Mouse (Mus musculus): Measurements from ENCODE around the gene Slc7a11. TPM values are rescaled to one million over a fixed set of nuclear protein-coding genes. Genes with fewer than 3 reads are reported as not detected.
A peak's percentile ranks its signal among the peaks of the same experiment; 100 is the strongest.

Gene Slc7a11
- polyA plus RNA-seq (2012; rRNA removed), result 0.99 and 1.8 TPM in 2 replicates

GRCm38 (mm10) chr3:50443421-50443916 lies at the start of gene Slc7a11:
Gene Slc7a11 (minus strand): TSS chr3:50443614.
- TF ChIP-seq CTCF (IDR thresholded peaks at IDR 0.05; ENCODE audit: extremely low read depth, insufficient read depth, insufficient read length, insufficient replicate concordance) (no peak), POLR2A (IDR thresholded peaks at IDR 0.05; ENCODE audit: low read depth, low read length) (no peak)
- WGBS, result 2% methylated on average over 11 of the region's 11 CpGs
- Histone ChIP-seq H3K27ac (ENCODE audit: insufficient read depth, low read length) (0 out of 2 replicates have a peak within 1 kb of the TSS, but pooled peaks have one; percentile 28), H3K4me1 (ENCODE audit: control insufficient read depth, insufficient read depth, insufficient read length) (no peaks in the 10 kb centered on the region), H3K4me3 (ENCODE audit: extremely low read depth, insufficient read depth, insufficient read length) (peak within 1 kb of the TSS; percentile 35), H3K36me3 (ENCODE audit: control insufficient read depth, insufficient read depth, low read length) (no peaks in the 10 kb centered on the region), H3K27me3 (ENCODE audit: control insufficient read depth, insufficient read depth, low read length) (no peaks in the 10 kb centered on the region; the same call in 1 of the 2 replicates)
- DNase-seq (ENCODE audit: low read depth in 1 of 2, low spot score in 2 of 2), result no peak

DNA sequence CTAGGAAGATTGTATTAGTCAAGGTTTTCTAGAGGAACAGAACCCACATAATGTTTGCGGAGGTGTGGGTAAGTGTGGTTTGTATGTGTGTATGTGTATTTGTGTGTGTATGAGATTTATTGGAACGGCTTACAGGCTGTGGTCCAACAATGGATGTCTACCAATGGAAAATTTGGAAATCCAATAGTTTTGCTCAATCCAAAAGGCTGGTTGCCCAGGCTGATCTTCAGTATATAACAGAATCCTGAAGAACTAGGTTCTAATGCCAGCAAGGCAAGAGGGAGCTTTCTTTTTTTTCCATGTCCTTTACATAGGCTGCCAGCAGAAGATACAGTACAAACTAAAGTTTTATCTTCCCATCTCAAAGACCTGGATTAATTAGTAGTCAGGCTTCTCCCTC lies 48.3 kb upstream of the Slc7a11 start:
- H3K4me1 ChIP-seq (ENCODE audit: control insufficient read depth, insufficient read depth, insufficient read length), result no peaks in the 10 kb centered on the region
- no peak overlapping the region for H3K4me3 ChIP-seq (ENCODE audit: extremely low read depth, insufficient read depth, insufficient read length)
- DNase-seq (ENCODE audit: low read depth in 1 of 2, low spot score in 2 of 2), result no peak
- H3K27me3 ChIP-seq (ENCODE audit: control insufficient read depth, insufficient read depth, low read length), result no peaks in the 10 kb centered on the region
- TF ChIP-seq POLR2A (IDR thresholded peaks at IDR 0.05; ENCODE audit: low read depth, low read length) (no peak), CTCF (IDR thresholded peaks at IDR 0.05; ENCODE audit: extremely low read depth, insufficient read depth, insufficient read length, insufficient replicate concordance) (no peak)
- no peak overlapping the region for H3K27ac ChIP-seq (ENCODE audit: insufficient read depth, low read length)
- 93% methylated on average over 2 of the region's 2 CpGs for WGBS
- no peaks in the 10 kb centered on the region for H3K36me3 ChIP-seq (ENCODE audit: control insufficient read depth, insufficient read depth, low read length)

DNA sequence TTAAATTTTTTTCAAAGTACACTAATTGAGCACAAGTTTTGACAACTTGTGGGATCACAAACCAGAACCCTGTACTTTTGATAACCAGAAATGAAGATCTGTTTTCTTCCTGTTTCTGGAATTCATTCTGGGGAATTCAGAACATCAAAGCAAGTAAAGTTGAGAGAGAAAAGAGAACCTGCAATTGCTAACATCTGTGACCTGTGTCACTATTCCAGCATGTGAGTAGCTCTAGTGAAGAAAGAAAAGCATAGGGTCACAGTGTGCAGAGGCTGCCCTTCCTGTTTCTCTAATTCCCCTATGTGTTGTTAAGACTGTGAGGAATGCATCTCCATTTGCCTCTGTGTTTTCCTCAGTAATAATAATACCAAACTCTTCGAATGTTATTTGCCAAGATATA lies 40.7 kb upstream of the Slc7a11 start:
- Histone ChIP-seq H3K4me1 (ENCODE audit: control insufficient read depth, insufficient read depth, insufficient read length) (no peaks in the 10 kb centered on the region), H3K27me3 (ENCODE audit: control insufficient read depth, insufficient read depth, low read length) (no peaks in the 10 kb centered on the region), H3K4me3 (ENCODE audit: extremely low read depth, insufficient read depth, insufficient read length) (no peak overlapping the region), H3K36me3 (ENCODE audit: control insufficient read depth, insufficient read depth, low read length) (no peaks in the 10 kb centered on the region), H3K27ac (ENCODE audit: insufficient read depth, low read length) (no peak overlapping the region)
- TF ChIP-seq CTCF (IDR thresholded peaks at IDR 0.05; ENCODE audit: extremely low read depth, insufficient read depth, insufficient read length, insufficient replicate concordance), result no peak
- WGBS, result 87% methylated on average over 1 of the region's 1 CpGs
- DNase-seq (ENCODE audit: low read depth in 1 of 2, low spot score in 2 of 2), result no peak

DNA sequence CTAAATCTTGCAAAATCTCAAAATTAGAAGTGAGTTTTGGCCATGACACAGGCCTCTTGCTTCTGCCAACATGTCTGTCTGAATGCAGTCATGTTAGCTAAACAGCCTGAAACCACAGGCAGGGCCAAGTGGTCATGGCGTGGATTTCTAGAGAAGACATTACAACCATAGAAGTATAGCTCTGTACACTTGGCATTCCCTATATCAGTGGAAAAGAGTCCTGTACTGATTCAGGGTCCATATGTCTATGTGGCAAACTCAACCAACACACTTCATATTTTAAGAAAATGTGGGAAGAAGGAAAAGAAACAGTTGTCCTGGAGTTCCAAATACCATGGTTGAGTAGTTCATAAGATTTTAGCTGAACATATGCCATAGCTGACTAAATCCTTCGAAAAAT lies 18.8 kb upstream of the Slc7a11 start:
- WGBS, result 86% methylated on average over 2 of the region's 2 CpGs
- TF ChIP-seq CTCF (IDR thresholded peaks at IDR 0.05; ENCODE audit: extremely low read depth, insufficient read depth, insufficient read length, insufficient replicate concordance) (no peak), POLR2A (IDR thresholded peaks at IDR 0.05; ENCODE audit: low read depth, low read length) (no peak)

DNA sequence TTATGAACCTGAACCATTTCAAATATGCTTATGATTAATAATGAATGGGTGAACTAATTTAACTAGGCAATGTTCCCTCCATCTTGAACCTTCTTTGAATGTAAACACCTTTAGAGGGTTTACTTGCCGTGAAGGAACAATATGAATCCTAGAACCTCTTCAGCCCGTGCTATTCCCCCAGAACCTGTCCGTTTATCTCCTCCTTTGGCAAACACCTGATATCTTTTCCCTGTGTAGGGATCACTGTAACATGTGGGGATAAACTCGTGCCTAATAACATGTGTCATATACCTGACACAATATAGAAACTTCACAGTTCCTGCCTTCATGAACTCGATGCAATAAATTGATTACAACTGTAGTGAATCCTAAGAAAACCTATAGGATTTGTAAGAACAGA lies 13.7 kb upstream of the Slc7a11 start:
- DNase-seq (ENCODE audit: low read depth in 1 of 2, low spot score in 2 of 2), result no peak
- Histone ChIP-seq H3K27ac (ENCODE audit: insufficient read depth, low read length) (no peak overlapping the region), H3K27me3 (ENCODE audit: control insufficient read depth, insufficient read depth, low read length) (no peaks in the 10 kb centered on the region), H3K4me1 (ENCODE audit: control insufficient read depth, insufficient read depth, insufficient read length) (no peaks in the 10 kb centered on the region), H3K4me3 (ENCODE audit: extremely low read depth, insufficient read depth, insufficient read length) (no peak overlapping the region), H3K36me3 (ENCODE audit: control insufficient read depth, insufficient read depth, low read length) (no peaks in the 10 kb centered on the region)
- 88% methylated on average over 5 of the region's 5 CpGs for WGBS
- TF ChIP-seq POLR2A (IDR thresholded peaks at IDR 0.05; ENCODE audit: low read depth, low read length) (no peak), CTCF (IDR thresholded peaks at IDR 0.05; ENCODE audit: extremely low read depth, insufficient read depth, insufficient read length, insufficient replicate concordance) (no peak)

More for the DNA sequence above, 18.8 kb upstream of the Slc7a11 start:
- H3K27me3 ChIP-seq (ENCODE audit: control insufficient read depth, insufficient read depth, low read length), result no peaks in the 10 kb centered on the region
- H3K27ac ChIP-seq (ENCODE audit: insufficient read depth, low read length), result no peak overlapping the region
- no peak overlapping the region for H3K4me3 ChIP-seq (ENCODE audit: extremely low read depth, insufficient read depth, insufficient read length)
- DNase-seq (ENCODE audit: low read depth in 1 of 2, low spot score in 2 of 2), result no peak
- no peaks in the 10 kb centered on the region for H3K36me3 ChIP-seq (ENCODE audit: control insufficient read depth, insufficient read depth, low read length)
- no peaks in the 10 kb centered on the region for H3K4me1 ChIP-seq (ENCODE audit: control insufficient read depth, insufficient read depth, insufficient read length)

DNA sequence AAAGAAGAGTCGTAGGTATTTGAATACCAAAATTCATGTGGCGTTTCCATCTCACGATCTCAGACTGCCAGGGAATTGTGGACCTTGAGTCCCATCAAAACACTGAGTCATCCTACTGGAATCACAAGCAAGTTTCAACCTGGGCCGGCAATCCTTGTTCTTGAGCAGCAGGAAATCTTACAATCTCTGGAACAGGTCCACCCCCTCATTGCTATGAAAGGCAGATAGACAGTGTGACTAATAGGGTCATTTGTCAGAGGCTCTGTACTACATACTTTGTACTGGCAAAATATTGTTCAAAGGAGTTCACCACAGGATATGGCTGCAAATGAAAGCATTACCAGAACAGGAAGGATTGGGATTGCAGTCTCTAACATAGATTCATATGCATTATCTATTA lies 13.2 kb upstream of the Slc7a11 start:
- Histone ChIP-seq H3K36me3 (ENCODE audit: control insufficient read depth, insufficient read depth, low read length) (no peaks in the 10 kb centered on the region), H3K27me3 (ENCODE audit: control insufficient read depth, insufficient read depth, low read length) (no peaks in the 10 kb centered on the region), H3K4me3 (ENCODE audit: extremely low read depth, insufficient read depth, insufficient read length) (no peak overlapping the region), H3K27ac (ENCODE audit: insufficient read depth, low read length) (no peak overlapping the region), H3K4me1 (ENCODE audit: control insufficient read depth, insufficient read depth, insufficient read length) (no peaks in the 10 kb centered on the region)
- TF ChIP-seq CTCF (IDR thresholded peaks at IDR 0.05; ENCODE audit: extremely low read depth, insufficient read depth, insufficient read length, insufficient replicate concordance) (no peak), POLR2A (IDR thresholded peaks at IDR 0.05; ENCODE audit: low read depth, low read length) (no peak)
- no peak for DNase-seq (ENCODE audit: low read depth in 1 of 2, low spot score in 2 of 2)
- WGBS, result 94% methylated on average over 4 of the region's 4 CpGs

DNA sequence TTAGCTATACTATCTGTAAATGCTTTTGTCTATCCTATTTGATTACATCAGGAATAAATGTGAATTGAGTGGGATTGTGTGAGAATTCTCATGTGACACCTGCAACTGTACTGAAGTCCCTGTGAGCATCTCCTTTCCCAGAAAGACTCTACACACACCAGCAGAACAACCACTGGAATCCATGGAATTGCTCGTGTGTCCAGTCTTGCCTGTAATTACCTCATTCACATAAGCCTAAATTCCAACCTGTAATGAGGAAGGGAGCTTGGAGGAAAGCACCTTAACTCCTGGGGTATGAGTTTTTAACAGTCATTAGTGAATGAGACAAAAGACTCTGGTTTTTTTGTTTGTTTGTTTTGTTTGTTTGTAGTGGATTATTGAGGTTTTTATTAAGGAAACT lies 12.6 kb upstream of the Slc7a11 start:
- no peaks in the 10 kb centered on the region for H3K4me1 ChIP-seq (ENCODE audit: control insufficient read depth, insufficient read depth, insufficient read length)
- H3K36me3 ChIP-seq (ENCODE audit: control insufficient read depth, insufficient read depth, low read length), result no peaks in the 10 kb centered on the region
- no peaks in the 10 kb centered on the region for H3K27me3 ChIP-seq (ENCODE audit: control insufficient read depth, insufficient read depth, low read length)
- no peak for DNase-seq (ENCODE audit: low read depth in 1 of 2, low spot score in 2 of 2)
- H3K4me3 ChIP-seq (ENCODE audit: extremely low read depth, insufficient read depth, insufficient read length), result no peak overlapping the region
- WGBS, result 76% methylated on average over 1 of the region's 1 CpGs
- no peak for TF ChIP-seq CTCF (IDR thresholded peaks at IDR 0.05; ENCODE audit: extremely low read depth, insufficient read depth, insufficient read length, insufficient replicate concordance)
- no peak for TF ChIP-seq POLR2A (IDR thresholded peaks at IDR 0.05; ENCODE audit: low read depth, low read length)
- H3K27ac ChIP-seq (ENCODE audit: insufficient read depth, low read length), result no peak overlapping the region
